Mouse (Mus musculus): Measurements from ENCODE around the gene Cd52.
A peak's percentile ranks its signal among the peaks of the same experiment; 100 is the strongest.

Gene Cd52

GRCm38 (mm10) chr4:134043041-134043440 is 51.8 kb downstream of the Cd52 start:
- no peak for DNase-seq

GRCm38 (mm10) chr4:134041317-134042123 is 53.4 kb downstream of the Cd52 start:
- DNase-seq = peak in 1 of 2 experiments; percentile 31

- DNase-seq = peak; percentile 61 to 90
These were observed 58.9 kb downstream of the Cd52 start for GRCm38 (mm10) chr4:134035953-134036352.
